Mouse (Mus musculus) kidney, adult 8-10 months (tissue): ENCODE data around the gene Pde4c.

ENCODE experiments used
- DNase-seq, 2 experiments: peaks; one replicate each; pipeline ENCODE4 v3.0.0; 2022

Pde4c gene

DNA sequence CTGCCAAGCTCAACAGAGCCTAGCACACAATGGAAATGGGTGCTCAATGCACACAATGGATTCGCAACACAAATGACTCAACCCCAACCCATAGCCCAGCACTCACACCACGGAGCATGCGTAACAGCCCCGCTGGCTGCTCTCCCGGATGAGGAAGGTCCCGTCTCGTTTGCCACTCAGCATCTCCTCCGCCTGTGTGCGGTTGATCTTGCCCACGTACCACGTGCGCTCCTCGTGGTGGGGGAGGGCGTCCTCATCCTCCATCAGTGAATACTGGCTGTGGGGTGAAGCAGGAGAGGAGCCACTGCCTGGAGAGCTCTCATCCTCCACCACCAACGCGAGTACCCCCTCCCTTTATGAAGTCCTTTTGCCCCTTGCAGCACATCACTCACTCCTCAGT is 45.4 kb downstream of the Pde4c start:
- peak in 1 of 2 experiments; percentile 23 for DNase-seq

DNA sequence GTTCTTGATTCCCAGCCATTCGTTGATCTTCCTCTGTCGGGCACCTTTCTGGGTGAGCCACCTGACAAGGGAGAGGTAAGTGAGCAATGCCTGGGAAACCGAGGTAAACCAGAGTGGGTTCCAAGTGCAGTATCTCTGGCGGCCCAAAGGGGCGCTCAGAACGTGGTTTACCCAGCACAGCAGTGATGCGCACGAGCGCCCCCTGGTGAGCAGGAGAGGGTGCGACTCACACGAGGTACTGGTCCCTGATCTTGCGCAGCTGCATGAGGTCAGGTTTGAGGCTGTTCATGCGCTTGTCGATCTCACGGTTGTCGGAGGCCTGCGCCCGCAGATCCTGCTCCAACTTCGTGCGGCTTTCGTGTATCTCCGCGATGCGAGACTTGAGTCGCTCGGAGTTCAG is 45.8 kb downstream of the Pde4c start:
- peak; percentile 93 to 96 for DNase-seq

DNA sequence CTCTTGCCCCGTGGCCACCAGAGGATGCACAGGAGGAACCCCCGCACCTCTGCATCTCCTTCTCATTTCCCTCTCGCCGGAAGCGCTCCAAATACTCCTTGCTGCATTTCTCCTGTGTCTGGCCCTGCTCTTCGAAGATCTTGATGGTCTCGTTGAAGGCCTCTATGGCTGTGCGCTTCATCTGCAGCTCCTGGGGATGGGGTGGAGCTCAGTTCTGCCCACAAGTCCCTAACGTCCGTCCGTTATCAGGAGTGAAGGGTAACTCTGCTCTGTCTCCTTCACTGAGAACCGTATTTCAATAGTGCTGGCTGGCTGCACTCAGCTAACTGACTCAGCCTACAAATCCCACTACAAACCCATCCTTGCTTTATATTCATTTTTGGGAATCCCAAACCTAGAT is 46.3 kb downstream of the Pde4c start:
- DNase-seq, result no peak

DNA sequence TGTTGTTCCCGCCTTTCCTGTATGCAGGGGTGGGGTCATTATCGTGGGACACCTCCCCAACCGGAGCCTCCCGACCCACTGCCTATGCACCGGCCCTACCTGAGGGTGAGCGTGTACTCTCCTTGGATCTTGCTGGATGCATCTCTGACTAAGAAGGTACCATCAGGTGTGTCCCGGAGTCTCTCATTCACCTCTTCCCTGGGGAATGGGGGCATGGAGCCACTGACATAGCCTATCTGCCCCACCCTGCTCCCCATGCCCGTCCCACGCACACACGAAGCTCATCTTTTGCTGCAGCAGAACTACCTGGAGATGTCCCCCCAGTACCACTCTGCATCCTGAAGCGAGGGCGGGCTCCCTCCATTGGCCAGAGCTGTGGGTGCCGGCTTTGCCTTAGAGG is 47.2 kb downstream of the Pde4c start:
- no peak for DNase-seq

DNA sequence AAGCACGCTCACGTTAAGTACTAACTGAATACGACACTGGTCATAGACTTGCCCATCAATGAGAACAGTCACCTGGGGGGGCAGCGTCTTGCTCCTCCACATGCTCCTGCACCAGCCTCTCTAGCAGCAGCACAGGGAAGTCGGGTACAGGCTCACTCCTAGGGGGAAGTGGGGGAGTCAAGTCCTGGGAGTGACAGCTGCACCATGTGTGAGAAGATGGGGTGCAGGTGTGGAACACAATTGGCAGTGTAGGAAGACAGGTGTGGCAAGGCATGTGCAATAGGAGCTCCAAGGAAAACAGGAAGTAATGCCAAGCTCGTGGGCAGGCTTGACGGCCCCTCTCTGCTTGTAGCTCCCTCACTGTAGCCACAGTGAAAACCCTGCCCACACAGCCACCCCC is 47.7 kb downstream of the Pde4c start:
- DNase-seq, result no peak

DNA sequence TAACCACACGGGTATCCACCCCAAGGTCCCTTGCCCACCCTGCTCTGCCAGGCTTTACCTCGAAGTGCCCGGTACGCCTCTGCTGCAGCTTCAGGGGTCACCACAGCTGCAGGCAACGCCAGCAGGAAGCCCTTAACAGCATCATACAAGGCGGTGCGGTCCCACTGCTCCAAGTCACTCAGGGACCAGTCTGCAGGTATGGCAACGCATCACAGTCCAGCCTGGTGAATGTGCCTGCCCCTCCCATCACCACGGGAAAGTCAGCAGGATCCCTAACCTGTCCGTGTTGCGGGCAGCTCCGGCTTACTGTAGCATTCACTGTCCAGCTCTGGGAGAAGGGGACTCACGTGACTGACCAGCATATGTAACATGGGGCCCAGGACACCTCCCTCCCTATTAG is 48.6 kb downstream of the Pde4c start:
- DNase-seq, result no peak

DNA sequence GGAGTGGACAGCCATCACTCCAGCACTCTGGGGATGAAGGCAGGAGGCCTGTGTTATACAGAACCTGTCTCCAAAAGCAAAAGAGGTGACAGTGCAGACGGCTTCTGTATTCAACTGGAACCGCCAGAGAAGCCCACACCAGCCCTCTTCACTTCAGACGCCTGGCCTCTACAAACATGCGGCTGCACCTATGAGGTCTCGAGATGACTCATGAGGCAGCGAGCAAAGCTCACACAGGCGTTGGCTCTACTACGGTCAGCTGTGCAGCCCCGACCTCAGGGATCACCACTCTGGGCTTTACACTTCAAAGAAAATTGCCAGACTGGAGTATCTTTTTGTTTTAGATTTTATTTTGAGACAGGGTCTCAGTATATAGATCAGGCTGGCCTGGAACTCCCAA is 49.4 kb downstream of the Pde4c start:
- DNase-seq, result no peak

DNA sequence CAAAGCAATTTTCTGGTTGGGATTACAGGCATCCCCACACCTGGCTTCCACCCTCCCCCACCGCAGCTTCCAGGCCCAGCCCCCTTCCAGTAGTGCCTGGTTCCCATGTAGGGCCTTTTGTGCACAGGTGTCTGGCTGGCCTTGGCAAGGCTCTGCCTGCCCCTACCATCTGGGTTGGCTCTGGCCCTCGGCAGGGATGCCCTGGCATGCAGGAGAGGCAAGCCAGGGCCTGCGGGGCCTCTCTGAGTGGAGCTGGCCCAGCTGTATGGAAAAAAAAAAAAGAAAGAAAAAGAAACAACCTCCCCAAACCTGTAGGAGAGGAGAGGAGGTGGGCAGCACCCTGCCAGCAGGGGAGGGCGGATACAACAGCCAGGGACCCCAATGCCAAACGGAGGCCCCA is 49.9 kb downstream of the Pde4c start:
- no peak for DNase-seq

DNA sequence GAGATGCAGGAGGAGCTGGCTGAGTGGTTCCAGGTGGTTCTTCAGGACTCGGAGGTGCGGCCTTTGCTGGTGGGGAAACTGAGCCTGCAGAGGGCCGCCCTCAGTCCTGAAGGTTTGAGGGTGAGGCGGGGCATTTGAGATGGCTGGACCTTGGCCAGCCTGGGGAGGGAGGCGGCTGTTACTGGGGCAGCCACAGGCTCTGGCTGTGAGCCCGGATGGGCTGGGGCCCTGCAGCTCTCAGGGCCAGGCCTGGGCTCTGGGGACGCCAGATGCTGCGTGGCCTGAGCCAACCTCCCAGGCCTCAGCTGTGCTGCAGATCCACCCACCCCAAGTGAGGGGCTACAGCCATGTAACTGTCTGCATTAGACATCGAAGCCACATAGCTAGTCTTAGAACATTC is 50.3 kb downstream of the Pde4c start:
- DNase-seq, result peak; percentile 81 to 84

DNA sequence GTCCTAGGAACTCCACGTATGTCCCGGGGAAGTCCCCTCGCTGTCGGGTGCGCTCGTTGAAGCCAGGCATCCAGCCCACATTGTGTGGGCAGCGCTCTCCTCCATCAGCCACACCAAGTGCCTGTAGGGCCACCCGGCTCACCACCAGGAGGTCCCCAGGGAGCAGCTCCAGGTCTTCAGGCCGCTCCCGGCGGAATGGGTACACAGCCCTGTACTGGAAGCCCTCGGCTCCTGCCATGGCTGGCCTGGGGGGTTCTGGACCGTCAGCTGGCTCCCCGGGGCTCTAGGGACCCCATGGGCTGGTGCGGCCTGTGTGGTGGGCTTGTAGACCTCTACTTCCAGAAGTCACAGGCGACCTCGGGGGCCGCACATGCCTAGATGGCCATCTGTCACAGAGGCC is 51.2 kb downstream of the Pde4c start:
- no peak for DNase-seq

DNA sequence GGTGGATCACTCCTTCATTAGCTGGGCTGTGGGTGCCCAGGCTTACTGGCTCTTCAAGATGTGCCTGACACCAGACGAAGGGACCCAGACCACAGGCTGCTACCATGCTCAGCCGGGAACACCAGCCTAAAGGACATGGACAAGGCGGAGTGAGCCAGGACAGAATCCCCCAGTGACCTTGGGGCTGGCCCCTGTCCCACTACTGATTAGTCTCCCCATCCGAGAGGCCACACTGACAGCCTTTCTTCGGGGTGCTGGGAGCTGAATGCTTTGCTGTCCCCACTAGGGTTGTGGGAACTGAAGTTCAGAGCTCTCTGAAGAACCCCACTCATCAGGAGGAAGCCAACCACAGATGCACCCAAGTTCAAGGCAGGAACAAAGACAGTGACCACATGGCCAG is 51.7 kb downstream of the Pde4c start:
- DNase-seq, result no peak

DNA sequence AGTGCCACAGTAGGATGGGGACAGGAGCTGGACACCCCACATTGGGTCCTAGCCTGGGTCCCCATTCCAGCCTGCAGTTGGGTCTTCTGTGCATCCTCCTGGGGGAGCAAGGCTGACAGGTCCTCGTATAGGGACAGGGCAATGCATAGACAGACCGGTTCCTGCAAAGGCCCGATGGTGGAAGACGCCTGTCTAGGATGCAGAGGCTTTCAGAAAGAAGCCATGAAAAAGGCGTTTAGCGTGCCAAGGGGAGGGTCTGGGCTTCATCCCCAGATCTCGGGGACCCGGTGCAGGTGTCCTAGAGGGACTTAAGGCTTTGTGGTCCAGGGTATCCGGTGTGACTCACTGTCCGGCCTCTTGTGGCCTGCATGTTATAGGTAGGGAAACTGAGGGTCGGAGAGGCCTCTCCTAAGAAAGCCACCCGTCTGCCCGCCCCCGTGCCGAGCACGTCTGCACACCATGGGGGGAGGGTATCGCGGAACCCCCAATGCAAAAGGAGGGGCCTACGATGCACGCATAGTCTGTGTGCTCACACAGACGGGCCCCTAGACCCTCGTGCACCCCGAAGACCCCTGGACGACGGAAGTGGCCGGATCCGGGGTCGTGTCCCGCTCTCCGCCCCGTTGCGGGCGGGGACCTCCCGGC is 52.5 kb downstream of the Pde4c start:
- DNase-seq, result no peak

DNA sequence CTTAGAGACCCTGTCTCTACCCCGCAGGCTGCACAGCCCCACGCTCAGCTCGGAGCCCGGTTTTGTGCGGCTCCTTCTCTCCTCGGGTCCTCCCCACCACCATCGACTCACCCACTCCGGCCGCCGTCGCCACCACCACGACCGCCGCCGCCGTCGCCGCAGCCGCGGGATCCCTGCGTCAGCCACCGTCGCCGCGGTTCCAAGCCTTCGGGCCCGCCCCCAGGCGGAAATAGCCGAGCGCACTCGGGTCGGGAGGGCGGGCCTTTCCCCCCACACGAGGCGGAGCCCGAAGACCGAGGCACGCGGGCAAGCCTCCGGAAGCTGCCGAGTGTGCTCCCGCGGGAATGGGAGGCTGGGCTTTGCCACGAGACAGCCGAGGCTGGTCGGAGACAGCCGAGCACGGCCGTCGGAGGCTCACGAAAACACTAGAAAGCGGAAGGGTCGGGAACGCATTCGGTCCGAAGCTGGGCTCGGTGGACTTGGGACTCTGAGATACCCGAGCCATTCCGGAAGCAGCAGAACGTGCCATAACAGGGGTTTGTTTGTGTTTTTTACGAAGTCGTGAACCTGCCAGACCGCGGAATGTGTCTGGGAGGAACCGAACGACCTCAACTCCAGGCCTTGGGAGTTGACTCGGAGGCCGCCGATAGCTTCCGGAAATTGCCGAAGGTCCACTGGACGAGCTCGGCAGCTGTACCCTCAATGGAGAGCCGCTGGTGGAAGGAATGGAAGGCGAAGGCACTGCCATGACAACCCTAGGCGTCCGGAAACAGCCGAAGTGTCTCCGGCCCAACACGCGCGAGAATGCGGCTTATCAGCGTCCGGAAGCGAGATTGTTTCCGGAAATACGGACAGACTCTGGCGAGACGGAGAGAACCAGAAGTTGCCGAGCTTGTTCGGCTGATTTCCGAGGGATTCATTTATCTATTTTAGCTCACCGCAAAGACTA is 53.2 kb downstream of the Pde4c start, which contains the start of gene Pik3r2:
Gene Pik3r2 (minus strand): TSS at position 218 of the 949 bp plus-strand sequence.
- DNase-seq, result peak; percentile 97 to 98

DNA sequence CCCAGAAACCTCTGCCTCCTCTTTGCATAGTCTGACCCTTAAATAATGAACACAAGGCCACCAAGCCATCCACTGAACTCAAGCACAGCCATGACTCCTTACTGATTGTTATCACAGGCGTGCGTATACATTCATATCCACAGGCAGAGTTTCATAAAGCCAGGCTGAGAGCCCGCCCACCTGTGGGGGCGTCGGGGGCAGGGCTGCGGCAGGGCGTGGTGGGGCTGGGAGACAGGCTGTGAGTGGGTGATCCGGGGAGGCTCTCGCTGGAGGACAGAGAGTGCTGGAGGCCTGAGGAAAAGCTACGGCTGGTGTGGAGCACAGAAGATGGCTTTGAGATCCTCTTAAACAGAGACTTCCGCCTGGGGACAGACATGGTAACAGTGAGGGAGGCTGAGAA is 56.6 kb downstream of the Pde4c start:
- DNase-seq, result no peak

DNA sequence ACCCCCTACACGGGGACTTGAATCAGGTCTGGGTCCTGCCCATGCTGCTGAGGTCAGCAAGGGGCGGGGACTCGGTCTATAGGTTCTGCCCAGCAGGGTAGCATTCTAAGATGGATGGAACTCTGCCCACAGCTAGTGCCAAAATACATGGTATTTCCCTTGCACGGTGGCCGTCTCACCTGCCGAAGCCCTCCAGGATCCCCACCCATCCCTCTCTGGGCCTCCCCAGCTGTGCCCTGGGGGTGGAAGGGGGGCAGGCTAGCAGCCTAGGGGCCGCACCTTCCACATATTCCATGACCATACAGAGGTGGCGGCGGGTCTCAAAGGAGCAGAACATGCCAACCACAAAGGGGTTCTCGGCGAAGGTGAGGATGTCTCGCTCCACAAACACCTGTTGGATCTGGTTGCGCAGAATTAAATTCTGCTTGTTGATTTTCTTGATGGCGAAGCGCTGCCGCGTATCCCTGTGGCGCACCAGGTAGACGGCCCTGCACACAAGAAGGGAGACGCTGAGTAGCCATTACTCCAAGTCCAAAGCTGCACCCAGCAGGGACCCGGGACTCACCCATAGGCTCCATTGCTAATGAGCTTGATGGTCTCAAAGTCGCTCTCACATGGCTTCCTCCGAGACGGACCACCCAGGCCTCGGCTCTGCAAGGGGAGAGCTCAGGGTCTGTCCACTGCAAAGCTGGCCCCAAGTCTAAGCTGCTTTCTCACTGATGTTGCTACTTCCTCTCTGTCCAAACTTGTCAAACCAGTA is 63.0 kb downstream of the Pde4c start:
- DNase-seq, result no peak

DNA sequence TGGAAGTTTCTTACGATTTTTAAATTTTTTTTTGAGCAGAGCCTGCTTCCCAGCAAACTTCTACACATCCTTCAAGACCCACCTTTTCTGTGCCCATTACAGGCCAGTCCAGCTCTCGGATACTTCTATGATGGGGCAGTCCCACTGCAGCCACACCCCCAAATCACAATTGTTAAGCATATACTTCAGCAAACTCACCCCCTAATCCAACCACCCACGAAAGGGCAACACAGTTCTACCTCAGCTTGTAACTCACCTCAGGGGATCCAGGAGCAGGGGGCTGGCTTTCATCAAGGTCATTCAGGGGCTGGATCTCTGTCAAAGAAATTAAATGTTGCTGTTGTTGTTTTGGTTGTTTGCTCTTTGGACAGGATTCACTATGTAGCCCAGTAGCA is 63.5 kb downstream of the Pde4c start:
- no peak for DNase-seq

DNA sequence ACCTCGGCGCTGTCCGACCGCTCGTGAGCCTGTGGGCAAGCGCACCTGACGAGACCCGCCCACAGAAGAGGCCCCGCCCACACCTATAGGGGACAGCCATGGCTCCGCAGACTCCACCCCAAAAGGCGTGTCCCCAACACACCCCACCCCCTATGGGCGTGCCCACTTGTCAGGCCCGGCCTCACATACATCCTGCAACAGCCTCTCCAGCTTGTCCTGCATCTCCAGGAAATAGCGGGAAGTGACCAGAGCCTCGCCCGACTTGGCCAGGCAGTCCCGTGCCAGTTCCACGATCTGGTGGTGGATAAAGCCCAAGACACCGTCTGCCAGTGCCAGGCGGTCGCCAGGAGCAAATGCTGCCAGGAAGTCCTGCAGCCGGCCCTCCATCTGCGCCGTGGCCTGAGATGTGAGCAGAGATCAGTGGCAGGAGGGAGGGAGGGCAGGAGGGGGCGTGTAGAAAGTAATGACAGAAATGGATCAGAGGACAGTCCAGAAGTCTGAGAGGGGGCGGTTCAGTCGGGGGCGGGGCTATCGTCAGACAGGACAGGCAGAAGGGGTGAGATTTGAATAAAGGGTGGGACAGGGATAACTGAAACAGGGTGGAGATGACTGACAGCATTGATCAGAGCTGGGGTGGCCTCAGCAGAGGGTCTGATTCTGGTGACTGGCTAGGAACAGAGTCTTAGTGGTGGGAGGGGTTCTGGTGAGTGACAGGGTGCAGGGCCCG is 64.6 kb downstream of the Pde4c start:
- peak in 1 of 2 experiments; percentile 34 for DNase-seq

DNA sequence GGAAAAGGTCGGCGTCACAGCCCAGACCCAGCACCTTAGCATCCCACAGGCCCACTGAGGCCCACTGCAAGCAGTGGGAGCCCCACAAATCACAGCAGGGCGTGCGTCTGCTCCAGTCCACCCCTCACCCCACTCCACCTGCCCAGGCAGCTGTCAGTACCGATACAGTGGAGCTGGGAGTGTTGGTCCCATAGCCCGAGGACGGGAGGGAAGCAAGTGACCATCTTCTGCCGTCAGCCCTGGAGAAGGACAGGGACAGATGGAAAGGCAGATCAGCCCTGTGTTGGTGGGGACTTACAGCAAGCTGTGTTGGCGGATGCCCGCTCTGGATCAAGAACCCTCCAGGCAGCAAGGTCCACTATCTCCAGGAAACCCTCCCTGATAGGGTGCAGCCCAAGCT is 65.5 kb downstream of the Pde4c start:
- DNase-seq, result no peak

DNA sequence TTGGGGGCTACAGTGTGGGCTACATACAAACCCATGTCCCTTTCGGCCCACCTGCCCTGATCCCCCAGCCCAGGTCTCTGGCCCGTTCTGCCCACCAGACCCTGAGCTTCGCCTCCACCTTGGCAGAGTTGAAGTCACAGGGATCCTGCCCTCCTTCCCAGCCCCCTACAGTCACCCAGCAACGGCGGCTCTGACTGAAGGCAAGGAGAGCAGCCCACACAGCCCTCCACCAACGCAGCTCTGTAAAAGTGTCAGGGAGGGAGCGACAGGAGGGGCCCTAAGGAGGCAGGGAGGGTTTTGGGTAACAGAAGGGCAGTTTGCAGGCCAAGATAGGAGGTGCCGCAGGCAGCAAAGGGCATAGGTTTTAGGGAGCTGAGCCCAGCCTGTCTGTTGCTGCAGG is 67.3 kb downstream of the Pde4c start:
- no peak for DNase-seq

DNA sequence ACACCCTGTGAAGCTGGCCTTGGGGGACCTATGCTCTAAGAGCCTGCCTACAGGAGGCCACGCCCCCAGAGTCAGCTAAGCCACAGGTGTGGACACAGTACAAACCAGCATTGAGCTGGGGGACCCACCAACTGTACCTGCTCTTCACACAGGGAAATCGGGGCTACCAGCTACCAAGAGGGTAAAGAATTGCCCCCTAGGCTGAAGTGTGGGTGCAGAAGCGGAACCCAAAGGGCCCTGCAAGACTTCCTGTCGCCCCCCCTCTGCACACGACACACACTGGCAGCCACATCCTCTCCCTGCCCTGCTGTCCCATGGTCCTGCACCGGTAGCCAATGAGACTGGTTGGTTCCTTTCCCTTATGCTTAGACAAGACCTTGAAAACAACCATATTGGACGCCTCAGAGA is 67.8 kb downstream of the Pde4c start:
- no peak for DNase-seq

DNA sequence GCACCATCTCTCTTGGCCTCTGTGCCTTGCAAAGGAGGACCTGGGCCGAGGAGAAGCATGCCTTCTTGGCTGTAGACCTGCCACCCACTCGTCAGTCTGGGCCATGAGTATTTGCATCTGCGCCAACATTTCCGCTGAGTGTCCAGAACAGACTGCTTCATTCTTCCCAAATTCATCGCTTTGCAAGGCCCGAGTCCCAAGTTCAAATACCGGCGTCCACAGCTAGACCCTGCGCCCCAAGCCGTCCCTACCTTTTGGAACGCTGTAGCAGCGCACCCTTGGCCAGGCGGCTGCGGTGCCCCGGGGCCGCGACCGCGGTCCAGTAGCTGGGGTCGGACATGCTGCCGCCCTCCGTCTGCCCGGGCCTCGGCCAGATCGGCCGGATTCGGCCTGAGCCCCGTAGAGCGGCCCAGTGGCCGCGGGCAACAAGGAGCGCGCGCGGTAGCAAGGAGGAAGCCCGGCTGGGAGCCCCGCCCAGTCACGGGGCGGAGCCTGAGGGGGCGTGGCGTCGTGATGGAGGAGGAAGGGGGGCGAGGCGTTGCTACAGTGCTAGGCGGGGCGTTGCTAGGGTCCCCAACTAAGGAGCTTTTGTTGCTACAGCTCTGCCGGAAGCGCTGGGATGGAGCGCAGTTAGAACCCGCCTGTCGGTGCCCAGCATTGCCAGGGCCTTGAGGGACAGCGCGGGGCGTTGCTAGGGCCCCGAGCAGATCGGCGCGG is 68.6 kb downstream of the Pde4c start:
- peak; percentile 97 to 98 for DNase-seq

DNA sequence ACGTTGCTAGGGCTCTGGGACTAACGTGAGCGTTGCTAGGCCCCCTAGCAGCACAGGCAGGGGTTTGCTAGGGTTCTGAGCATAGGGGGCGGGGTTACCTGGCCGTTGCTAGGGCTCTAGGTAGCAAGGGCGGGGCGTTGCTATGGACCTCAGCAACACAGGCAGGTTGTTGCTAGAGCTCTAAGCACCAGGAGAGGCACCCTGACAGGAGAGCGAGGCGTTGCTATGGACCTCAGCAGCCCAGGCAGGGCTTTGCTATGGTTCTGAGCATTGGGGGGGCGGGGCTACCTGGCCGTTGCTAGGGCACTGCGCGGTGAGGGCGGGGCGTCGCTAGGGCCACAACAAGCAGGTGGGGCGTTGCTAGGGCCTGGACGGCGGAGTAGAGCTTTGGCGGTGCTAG is 69.2 kb downstream of the Pde4c start:
- DNase-seq, result peak; percentile 91 to 94
